Mouse (Mus musculus): Measurements from ENCODE around the gene Gm20662.
A peak's percentile ranks its signal among the peaks of the same experiment; 100 is the strongest.

Gene Gm20662

GRCm38 (mm10) chr9:107975399-107976386, 20.5 kb upstream of the Gm20662 start, which contains the start of gene Uba7:
Gene Uba7, plus strand, starts transcription at chr9:107975505.
- no peak for DNase-seq (ENCODE audit: low read depth, low spot score)

- no peak for DNase-seq (ENCODE audit: low read depth, low spot score)
Observed at GRCm38 (mm10) chr9:107978815-107979214, 17.3 kb upstream of the Gm20662 start.

- DNase-seq (ENCODE audit: low read depth, low spot score): no peak
Observed at GRCm38 (mm10) chr9:107981684-107982605, 14.2 kb upstream of the Gm20662 start.

GRCm38 (mm10) chr9:107982681-107983346, 13.3 kb upstream of the Gm20662 start, which contains the start of gene Gm20661:
Gene Gm20661, plus strand, starts transcription at chr9:107983058.
- DNase-seq (ENCODE audit: low read depth, low spot score): no peak

- no peak for DNase-seq (ENCODE audit: low read depth, low spot score)
Observed at GRCm38 (mm10) chr9:107983421-107983890, 12.7 kb upstream of the Gm20662 start.

- DNase-seq (ENCODE audit: low read depth, low spot score): no peak
Observed at GRCm38 (mm10) chr9:107984052-107984753, 11.9 kb upstream of the Gm20662 start.

GRCm38 (mm10) chr9:107984754-107985055, 11.4 kb upstream of the Gm20662 start:
- DNase-seq (ENCODE audit: low read depth, low spot score): no peak

- no peak for DNase-seq (ENCODE audit: low read depth, low spot score)
Observed at GRCm38 (mm10) chr9:107985131-107986119, 10.7 kb upstream of the Gm20662 start, which contains the start of gene Inka1. Gene Inka1, minus strand, starts transcription at chr9:107985879.

- peak; percentile 67 for DNase-seq (ENCODE audit: low read depth, low spot score)
Observed at GRCm38 (mm10) chr9:107986376-107986775, 9.8 kb upstream of the Gm20662 start.

- no peak for DNase-seq (ENCODE audit: low read depth, low spot score)
Observed at GRCm38 (mm10) chr9:107987950-107988349, 8.2 kb upstream of the Gm20662 start.

GRCm38 (mm10) chr9:107992197-107992596, 4.0 kb upstream of the Gm20662 start, which contains the start of gene Cdhr4:
Gene Cdhr4, plus strand, starts transcription at chr9:107992497.
- DNase-seq (ENCODE audit: low read depth, low spot score): no peak

GRCm38 (mm10) chr9:107993013-107993412, 3.1 kb upstream of the Gm20662 start:
- no peak for DNase-seq (ENCODE audit: low read depth, low spot score)

- no peak for DNase-seq (ENCODE audit: low read depth, low spot score)
Observed at GRCm38 (mm10) chr9:107994464-107994863, 1.7 kb upstream of the Gm20662 start.

- no peak for DNase-seq (ENCODE audit: low read depth, low spot score)
Observed at GRCm38 (mm10) chr9:107995513-107995912, 636 bp upstream of the Gm20662 start.

- peak; percentile 96 for DNase-seq (ENCODE audit: low read depth, low spot score)
Observed at GRCm38 (mm10) chr9:108001922-108002770, 6.0 kb downstream of the Gm20662 start, which contains the start of gene Ip6k1. Gene Ip6k1, plus strand, starts transcription at chr9:108002501.

GRCm38 (mm10) chr9:108002778-108003530, 6.8 kb downstream of the Gm20662 start:
- DNase-seq (ENCODE audit: low read depth, low spot score): no peak

GRCm38 (mm10) chr9:108003531-108003890, 7.4 kb downstream of the Gm20662 start:
- no peak for DNase-seq (ENCODE audit: low read depth, low spot score)

GRCm38 (mm10) chr9:108008041-108008440, 11.9 kb downstream of the Gm20662 start:
- no peak for DNase-seq (ENCODE audit: low read depth, low spot score)
